Mouse (Mus musculus) common myeloid progenitor, adult 5-6 weeks (primary cell): ENCODE data around the gene Fgfr2. TPM values are rescaled to one million over a fixed set of nuclear protein-coding genes. Genes with fewer than 3 reads are reported as not detected.

ENCODE experiments used
- ATAC-seq: replicated peaks from 2 replicates; pipeline ENCODE4 v1.8.0; 2016; ENCODE audit warnings: low read depth, mild to moderate bottlenecking, moderate TSS enrichment, inconsistent platforms; ENCODE audit not compliant: poor library complexity, severe bottlenecking
- total RNA-seq: library from RNA; stranded (forward); fragments of 200-1000, 187-1606 nt; gene quantifications from 2 replicates; pipeline ENCODE4 v1.2.3, GENCODE M21; 2017

Fgfr2 gene
- total RNA-seq, 1 experiment from 2014 or later: not detected

GRCm38 (mm10) chr7:130251936-130252523, 2871.1 kb downstream of the Fgfr2 start:
- ATAC-seq: no peak

DNA sequence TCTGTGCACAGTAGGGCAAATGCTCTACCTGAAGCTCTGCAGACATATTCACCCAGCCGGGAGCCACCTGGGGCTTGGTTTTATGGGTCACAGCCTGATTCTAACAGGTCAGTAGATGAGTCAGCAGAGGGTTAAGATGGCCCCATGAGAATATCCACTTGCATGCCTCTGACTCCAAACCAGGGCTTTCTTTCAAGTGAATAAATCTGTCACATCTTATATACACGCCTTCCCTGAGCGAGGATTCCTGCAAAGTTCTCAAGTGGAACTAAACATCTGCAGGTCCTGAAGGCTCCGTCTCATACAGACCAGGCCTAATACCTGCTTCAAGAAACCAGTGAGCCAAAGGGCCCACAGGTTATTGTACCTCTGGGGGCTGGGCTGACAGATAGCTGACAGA, 2872.2 kb downstream of the Fgfr2 start:
- ATAC-seq: no peak

DNA sequence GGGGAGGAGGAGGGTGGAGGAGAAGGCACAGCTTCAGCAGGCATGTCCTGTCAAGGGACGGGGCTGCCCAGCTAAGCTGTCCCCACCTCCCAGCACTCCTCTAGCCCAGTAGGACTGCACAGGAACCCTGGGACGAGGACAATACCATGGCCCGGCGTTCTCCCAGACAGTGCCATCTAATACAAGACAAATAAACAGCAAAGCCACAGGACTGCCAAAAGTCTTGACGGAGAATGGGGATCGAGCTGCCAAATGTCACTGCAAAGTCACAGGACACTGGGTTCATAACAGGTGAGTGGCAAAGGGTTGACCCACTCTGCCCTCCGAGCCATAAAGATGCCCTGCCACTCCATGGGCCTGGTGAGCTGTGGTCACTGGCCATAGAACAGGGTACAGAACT, 2874.7 kb downstream of the Fgfr2 start:
- no peak for ATAC-seq

DNA sequence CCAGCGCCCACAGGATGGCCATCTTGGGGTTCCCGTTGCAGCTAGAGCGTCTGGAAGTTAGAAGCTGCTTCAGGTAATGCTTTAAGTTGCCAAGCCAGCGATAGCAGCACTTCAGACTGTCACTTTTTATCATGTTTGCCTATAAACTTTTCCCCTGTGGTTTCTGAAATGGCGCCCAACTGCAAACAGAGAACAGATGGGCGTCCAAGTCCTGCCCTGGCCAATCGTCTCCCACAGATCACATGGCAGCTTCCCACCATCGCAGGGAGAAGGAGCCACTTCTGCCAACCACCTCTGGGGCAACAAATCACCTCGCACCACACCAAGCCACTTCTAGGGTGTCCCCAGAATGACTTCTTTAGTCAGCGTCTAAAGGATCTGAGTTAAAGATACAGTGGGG, 2875.3 kb downstream of the Fgfr2 start:
- no peak for ATAC-seq

DNA sequence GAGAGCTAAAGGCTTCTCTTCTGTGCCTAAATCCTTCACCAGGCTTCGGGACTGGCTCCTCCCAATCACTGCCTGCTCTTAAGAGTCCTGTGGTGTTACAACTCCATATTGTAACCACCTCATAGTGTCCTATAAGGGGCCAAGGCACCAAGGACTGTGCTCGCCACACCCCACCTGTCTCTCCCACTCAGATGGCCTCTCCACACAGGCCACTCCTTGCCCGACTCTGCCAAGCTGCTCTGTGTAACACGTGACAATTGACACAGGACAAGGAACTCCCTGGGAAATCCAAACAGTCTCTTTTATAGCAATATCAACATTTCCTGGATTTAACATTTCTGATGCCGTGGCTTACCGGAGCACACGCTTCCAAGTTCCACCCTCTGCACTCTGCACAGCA, 2876.7 kb downstream of the Fgfr2 start:
- no peak for ATAC-seq

GRCm38 (mm10) chr7:130244545-130244944, 2878.6 kb downstream of the Fgfr2 start:
- ATAC-seq: no peak

- ATAC-seq: no peak
Measured at GRCm38 (mm10) chr7:130243811-130244210, 2879.3 kb downstream of the Fgfr2 start.

DNA sequence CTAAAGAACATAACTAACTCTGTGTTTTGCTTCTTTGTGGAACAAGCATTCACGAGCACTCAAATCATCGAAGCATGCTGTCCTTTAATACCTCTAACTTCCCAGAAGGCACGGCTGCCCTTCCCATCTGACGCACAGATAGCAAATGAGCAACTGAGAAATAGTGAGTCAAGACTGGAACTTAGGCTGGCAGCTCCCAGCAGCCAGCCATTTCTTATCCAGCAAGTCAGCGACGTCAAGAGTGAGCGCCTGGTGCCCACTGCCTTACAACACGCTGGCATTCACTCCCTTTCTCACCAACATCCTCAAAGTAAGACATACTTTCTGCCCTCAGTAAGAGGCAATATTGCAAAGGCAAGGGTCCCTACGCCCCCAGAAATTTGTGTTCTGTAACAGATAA, 2883.0 kb downstream of the Fgfr2 start:
- ATAC-seq: no peak

DNA sequence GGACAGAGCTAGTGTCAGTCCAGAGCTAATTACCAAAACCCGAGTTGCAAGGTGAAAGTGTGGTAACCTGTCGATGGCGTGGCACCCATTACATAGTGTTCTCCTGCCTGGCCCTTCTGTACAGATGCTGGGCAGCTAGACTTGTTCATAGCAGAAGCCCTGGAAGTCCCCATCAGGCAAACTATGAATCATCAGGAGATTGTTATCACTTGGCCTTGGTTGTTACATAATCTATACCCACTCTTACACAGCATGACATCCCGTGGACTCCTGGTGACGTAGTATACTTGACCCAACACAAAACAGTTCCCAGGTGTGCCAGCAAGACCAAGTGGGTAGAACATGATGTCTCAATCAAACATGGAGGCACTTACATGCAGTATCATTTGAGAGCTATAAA, 2885.9 kb downstream of the Fgfr2 start:
- ATAC-seq: no peak

- ATAC-seq: no peak
Measured at GRCm38 (mm10) chr7:130233777-130234176, 2889.4 kb downstream of the Fgfr2 start.

GRCm38 (mm10) chr7:130230034-130230433, 2893.1 kb downstream of the Fgfr2 start:
- ATAC-seq: no peak

GRCm38 (mm10) chr7:130225227-130225626, 2897.9 kb downstream of the Fgfr2 start:
- no peak for ATAC-seq

- no peak for ATAC-seq
Measured at GRCm38 (mm10) chr7:130222633-130223354, 2900.4 kb downstream of the Fgfr2 start.

- ATAC-seq: no peak
Measured at GRCm38 (mm10) chr7:130221661-130222387, 2901.3 kb downstream of the Fgfr2 start.

GRCm38 (mm10) chr7:130220627-130221026, 2902.5 kb downstream of the Fgfr2 start:
- no peak for ATAC-seq

DNA sequence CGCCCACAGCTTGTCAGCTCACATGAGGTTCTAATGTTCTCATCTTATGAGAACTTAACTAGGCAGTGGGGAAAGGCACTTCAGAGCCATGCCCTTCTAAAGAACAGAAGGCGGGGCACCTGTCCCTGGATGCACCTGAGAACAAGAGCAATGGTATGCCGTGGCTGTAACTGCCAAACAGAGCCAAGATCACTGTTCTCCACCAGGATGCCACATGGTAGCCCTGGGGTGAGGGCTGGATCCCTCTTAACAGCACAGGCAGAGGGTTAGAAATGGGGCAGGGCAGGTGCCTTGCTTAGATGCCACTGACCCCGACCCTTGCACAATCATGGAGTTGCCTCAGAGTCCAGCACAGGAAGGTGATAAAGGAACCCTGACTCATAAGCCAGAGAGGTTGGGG, 2903.3 kb downstream of the Fgfr2 start:
- no peak for ATAC-seq

- ATAC-seq: no peak
Measured at GRCm38 (mm10) chr7:130216272-130216671, 2906.9 kb downstream of the Fgfr2 start.

DNA sequence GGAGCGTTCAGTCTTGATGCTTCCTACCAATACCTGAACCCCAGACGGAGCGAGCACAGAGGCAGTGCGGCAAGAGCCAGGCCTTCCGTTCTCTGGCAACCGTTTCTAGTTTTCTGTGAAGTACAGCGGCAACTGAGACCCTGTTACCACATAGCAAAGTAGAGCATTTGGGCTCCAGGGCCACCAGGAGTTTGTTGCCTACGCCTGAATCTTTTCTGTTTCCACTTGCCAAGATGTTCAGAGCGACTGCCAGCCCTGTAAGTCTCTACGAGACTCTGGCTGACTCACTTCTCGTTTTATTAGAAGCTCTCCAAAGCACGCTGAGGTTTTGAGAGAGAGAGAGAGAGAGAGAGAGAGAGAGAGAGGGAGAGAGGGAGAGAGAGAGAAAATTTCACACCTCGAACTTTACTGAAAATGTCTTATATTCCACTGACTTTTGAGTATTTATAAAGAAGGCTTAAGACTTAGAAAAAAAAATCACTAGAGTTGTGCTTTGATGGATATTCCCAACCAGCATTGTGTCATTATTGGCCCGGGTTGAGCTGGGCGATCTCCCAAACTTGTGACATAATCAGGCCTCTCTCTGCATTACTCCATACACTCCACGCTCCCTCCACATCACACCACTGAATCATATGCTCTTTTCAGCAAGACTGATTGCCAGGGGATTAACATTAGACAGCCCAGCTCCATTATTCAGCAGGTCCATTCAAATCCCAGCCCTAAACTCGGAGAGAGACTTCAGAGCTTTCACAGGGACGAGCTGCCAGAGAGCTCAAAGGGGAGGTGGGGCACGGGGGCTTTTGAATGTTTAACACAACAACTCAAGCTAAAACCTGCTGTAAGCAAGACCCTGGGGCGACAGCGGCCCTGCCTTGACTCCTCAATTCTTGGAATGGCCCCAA, 2907.6 kb downstream of the Fgfr2 start:
- ATAC-seq: no peak

- no peak for ATAC-seq
Measured at GRCm38 (mm10) chr7:130213156-130213555, 2910.0 kb downstream of the Fgfr2 start.

DNA sequence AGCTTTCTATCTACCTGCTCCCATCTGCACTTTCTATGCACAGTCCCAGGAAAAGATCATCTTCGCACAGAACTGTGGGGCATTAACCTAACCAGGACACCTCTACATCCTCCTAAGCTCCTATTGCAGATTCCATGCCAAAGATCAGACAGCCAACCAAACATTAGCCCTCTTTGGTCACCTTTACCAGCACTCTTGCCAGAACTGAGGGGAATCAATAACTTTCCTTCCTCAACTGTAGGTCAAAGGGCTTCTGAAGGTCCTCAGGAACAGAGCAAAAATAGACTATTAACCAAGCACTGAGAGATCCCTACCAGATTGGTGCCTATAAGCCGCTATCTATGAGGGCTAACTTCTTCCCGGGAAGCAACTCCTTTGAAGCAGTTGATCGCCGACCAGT, 2911.7 kb downstream of the Fgfr2 start:
- ATAC-seq: no peak
